Mouse (Mus musculus) stomach, postnatal 0 days (tissue): ENCODE measurements around the gene Ankzf1.

Experiments
- CTCF ChIP-seq: IDR thresholded peaks from 2 replicates; pipeline ENCODE4 v1.5.1; 2016; ENCODE audit warnings: antibody characterized with exemption, low read depth, mild to moderate bottlenecking, moderate library complexity
- EP300 ChIP-seq: optimal IDR thresholded peaks from 2 replicates; pipeline ENCODE3; 2016; ENCODE audit warnings: antibody characterized with exemption

DNA sequence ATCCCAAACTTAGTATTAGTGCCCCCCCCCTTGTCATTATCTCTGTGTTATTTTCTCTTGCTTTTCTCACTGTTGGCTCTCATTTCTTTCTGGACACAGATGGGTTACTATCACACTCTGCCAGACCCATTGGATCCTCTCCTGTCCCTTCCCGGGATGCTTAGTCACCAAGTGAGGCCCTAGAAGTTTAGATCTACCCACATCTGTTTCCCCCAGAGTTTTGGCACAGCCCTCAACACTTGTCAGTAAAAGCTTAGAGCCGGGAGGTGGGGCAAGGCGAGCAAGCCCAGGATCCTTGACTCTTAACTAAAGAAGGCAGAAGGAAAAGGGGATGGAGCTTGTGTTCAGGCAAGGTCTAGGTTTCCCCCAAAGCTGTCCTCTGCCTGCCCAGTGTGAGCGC is 37.2 kb downstream of the Ankzf1 start:
- TF ChIP-seq CTCF (no peak), EP300 (no peak)
